Mouse (Mus musculus): ENCODE results near the gene Mipol1.
"Not testable (repeated sequence)": the region's sequence is repeated elsewhere in the genome, so short reads cannot be mapped to it uniquely, and the experiment has no call there.

The Mipol1 gene

GRCm38 (mm10) chr12:57428243-57428642 is 198.0 kb downstream of the Mipol1 start:
- DNase-seq (ENCODE audit: low spot score) = no peak

GRCm38 (mm10) chr12:57428767-57429166 is 198.5 kb downstream of the Mipol1 start:
- DNase-seq (ENCODE audit: low spot score) = no peak

- not testable (repeated sequence) for DNase-seq (ENCODE audit: low spot score)
Observed at GRCm38 (mm10) chr12:57436939-57437659, 206.9 kb downstream of the Mipol1 start.

GRCm38 (mm10) chr12:57444281-57444903 is 214.2 kb downstream of the Mipol1 start:
- DNase-seq (ENCODE audit: low spot score) = no peak

- no peak for DNase-seq (ENCODE audit: low spot score)
Observed at GRCm38 (mm10) chr12:57447331-57447730, 217.1 kb downstream of the Mipol1 start.

- DNase-seq (ENCODE audit: low spot score) = no peak
Observed at GRCm38 (mm10) chr12:57449299-57449698, 219.1 kb downstream of the Mipol1 start.

GRCm38 (mm10) chr12:57450017-57450583 is 219.9 kb downstream of the Mipol1 start:
- no peak for DNase-seq (ENCODE audit: low spot score)

GRCm38 (mm10) chr12:57456911-57457310 is 226.7 kb downstream of the Mipol1 start:
- DNase-seq (ENCODE audit: low spot score) = no peak

GRCm38 (mm10) chr12:57457339-57457738 is 227.1 kb downstream of the Mipol1 start:
- no peak for DNase-seq (ENCODE audit: low spot score)

- peak; percentile 28 for DNase-seq (ENCODE audit: low spot score)
Observed at GRCm38 (mm10) chr12:57464520-57465334, 234.5 kb downstream of the Mipol1 start.

GRCm38 (mm10) chr12:57471786-57472185 is 241.6 kb downstream of the Mipol1 start:
- no peak for DNase-seq (ENCODE audit: low spot score)

- DNase-seq (ENCODE audit: low spot score) = no peak
Observed at GRCm38 (mm10) chr12:57476876-57477275, 246.6 kb downstream of the Mipol1 start.

GRCm38 (mm10) chr12:57481823-57482222 is 251.6 kb downstream of the Mipol1 start:
- DNase-seq (ENCODE audit: low spot score) = no peak

- DNase-seq (ENCODE audit: low spot score) = no peak
Observed at GRCm38 (mm10) chr12:57496347-57497119, 266.3 kb downstream of the Mipol1 start.

GRCm38 (mm10) chr12:57500246-57500645 is 270.0 kb downstream of the Mipol1 start:
- no peak for DNase-seq (ENCODE audit: low spot score)

GRCm38 (mm10) chr12:57505329-57505728 is 275.1 kb downstream of the Mipol1 start:
- DNase-seq (ENCODE audit: low spot score) = no peak

GRCm38 (mm10) chr12:57508938-57509337 is 278.7 kb downstream of the Mipol1 start:
- no peak for DNase-seq (ENCODE audit: low spot score)

GRCm38 (mm10) chr12:57509726-57510125 is 279.5 kb downstream of the Mipol1 start:
- DNase-seq (ENCODE audit: low spot score) = no peak

GRCm38 (mm10) chr12:57511127-57511526 is 280.9 kb downstream of the Mipol1 start:
- DNase-seq (ENCODE audit: low spot score) = no peak

GRCm38 (mm10) chr12:57511560-57511959 is 281.3 kb downstream of the Mipol1 start:
- DNase-seq (ENCODE audit: low spot score) = no peak

- no peak for DNase-seq (ENCODE audit: low spot score)
Observed at GRCm38 (mm10) chr12:57514552-57514951, 284.3 kb downstream of the Mipol1 start.
